Mouse (Mus musculus) lung, adult 2 months (tissue): ENCODE measurements around the gene Foxp1. TPM values are rescaled to one million over a fixed set of nuclear protein-coding genes. Genes with fewer than 3 reads are reported as not detected.

Experiments used
- DNase-seq: peaks from one replicate; pipeline ENCODE4 v3.0.0; 2022
- H3K4me1 ChIP-seq: fragments of 200-500 bp; 2 replicates; pipeline ENCODE4 v1.6.1; 2011; ENCODE audit warnings: low read length; ENCODE audit not compliant: control insufficient read depth, insufficient read depth
- H3K4me3 ChIP-seq: fragments of 200-500 bp; replicated peaks from 2 replicates; pipeline ENCODE3; 2011; ENCODE audit warnings: low read depth, mild to moderate bottlenecking, control low read depth, low read length; ENCODE audit errors: extremely low read depth
- CTCF ChIP-seq: fragments of 200-500 bp; IDR thresholded peaks from 2 replicates; pipeline ENCODE4 v1.5.1; 2011; ENCODE audit warnings: mild to moderate bottlenecking, low read length, control low read depth; ENCODE audit not compliant: insufficient read depth
- POLR2A ChIP-seq: fragments of 200-500 bp; IDR thresholded peaks from 2 replicates; pipeline ENCODE4 v1.6.1; 2011; ENCODE audit warnings: low read depth, mild to moderate bottlenecking, control low read depth, low read length, borderline replicate concordance; ENCODE audit errors: extremely low read depth
- WGBS: fragments of 180-500 bp; shearing (Covaris S2); methylation state at CpG from one replicate; pipeline ENCODE4 v1.1.7; 2018; 5-methylcytosine and 5-hydroxymethylcytosine counted together
- polyA plus RNA-seq: library from polyadenylated mRNA; depleted of rRNA; stranded (reverse); fragments of >200 nt; gene quantifications from 2 replicates; pipeline ENCODE4 v1.2.3, GENCODE M21; 2012

The Foxp1 gene
- polyA plus RNA-seq, 1 experiment = 135 TPM

DNA sequence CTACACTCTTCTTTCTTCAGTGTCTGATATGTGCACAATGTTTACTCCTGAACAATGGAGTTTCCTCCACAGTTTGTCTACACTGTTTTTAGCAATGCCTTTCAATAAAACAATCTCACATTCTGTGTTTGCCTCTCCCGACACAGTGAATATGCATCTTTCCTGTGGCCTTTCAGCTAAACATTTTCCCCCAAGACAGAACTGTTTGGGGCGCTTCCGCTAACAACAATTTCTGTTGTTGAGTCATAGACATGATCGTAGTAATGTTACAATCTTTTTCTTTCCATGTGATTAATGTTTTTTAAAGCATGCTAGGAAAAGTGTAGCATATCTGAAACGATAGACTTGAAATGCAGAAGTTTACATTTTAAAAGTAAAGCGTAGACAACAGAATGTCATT, 194.4 kb downstream of the Foxp1 start:
- WGBS = 43% methylated on average over 6 of the region's 6 CpGs
- H3K4me3 ChIP-seq = no peak overlapping the region
- H3K4me1 ChIP-seq = peaks cover 5% of the 10 kb centered on the region
- TF ChIP-seq POLR2A (no peak), CTCF (no peak)
- no peak for DNase-seq

DNA sequence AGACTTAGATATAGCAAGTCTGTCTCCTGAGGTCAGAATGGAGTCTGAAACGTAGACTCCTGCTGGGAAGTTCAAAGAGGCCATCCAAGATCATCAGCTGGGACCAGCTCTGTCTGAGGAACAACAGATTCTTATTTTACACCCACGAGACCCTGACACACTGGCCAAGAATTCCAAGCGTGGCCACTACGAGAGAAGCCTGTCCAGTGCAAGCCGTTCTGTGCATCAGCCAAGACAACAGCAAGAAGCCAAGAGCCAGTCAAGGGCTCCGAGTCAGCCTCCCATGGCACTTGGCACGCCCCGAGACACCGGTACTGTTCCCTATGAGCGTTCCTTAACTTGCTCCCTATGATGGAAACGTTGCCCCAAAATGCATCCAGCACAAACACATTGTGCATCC, 194.8 kb downstream of the Foxp1 start:
- H3K4me3 ChIP-seq = no peak overlapping the region
- 51% methylated on average over 11 of the region's 11 CpGs for WGBS
- DNase-seq = no peak
- peaks cover 5% of the 10 kb centered on the region for H3K4me1 ChIP-seq
- TF ChIP-seq POLR2A = no peak
- TF ChIP-seq CTCF = no peak

DNA sequence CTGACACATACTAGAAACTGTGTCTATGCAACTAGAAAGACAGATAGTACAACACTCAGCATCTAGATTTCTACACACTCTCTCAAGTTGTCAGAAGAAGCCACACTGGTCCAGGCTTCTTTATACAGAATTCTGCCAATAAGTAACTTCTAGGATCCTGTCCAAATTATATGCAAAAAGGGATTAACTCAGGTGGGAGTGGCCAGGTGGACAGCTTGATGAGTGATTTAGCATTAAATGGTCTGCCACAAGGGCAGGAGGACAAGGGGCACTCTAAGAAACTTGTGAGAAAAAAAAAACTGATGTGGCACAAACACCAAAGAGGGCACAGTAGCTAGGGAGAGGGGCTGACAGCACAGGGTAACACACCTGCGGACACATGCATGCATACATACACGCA, 196.6 kb downstream of the Foxp1 start:
- no peak for DNase-seq
- H3K4me1 ChIP-seq = peaks cover 5% of the 10 kb centered on the region
- TF ChIP-seq POLR2A (no peak), CTCF (no peak)
- no peak overlapping the region for H3K4me3 ChIP-seq
- WGBS = 84% methylated on average over 2 of the region's 2 CpGs

DNA sequence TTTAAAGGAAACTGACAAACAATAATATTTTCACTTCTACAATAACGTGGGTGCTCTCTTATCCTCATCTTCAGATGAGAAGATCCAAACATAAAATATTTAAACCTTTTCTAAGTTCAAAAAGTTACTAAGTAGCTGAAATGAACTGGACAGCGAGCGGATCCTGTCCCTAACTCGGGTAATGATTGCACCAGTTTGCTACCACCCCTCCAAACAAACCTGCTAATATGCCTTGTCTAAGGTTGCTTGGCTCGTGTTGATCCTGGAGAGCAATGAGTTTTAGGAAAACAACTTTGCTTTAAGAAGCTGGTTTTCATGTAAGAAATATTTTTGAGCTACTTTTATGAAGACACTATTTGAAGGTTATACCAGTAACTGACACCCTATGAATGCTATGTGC, 197.1 kb downstream of the Foxp1 start:
- 87% methylated on average over 5 of the region's 5 CpGs for WGBS
- Histone ChIP-seq H3K4me3 (no peak overlapping the region), H3K4me1 (peaks cover 5% of the 10 kb centered on the region)
- no peak for TF ChIP-seq CTCF
- DNase-seq = no peak

DNA sequence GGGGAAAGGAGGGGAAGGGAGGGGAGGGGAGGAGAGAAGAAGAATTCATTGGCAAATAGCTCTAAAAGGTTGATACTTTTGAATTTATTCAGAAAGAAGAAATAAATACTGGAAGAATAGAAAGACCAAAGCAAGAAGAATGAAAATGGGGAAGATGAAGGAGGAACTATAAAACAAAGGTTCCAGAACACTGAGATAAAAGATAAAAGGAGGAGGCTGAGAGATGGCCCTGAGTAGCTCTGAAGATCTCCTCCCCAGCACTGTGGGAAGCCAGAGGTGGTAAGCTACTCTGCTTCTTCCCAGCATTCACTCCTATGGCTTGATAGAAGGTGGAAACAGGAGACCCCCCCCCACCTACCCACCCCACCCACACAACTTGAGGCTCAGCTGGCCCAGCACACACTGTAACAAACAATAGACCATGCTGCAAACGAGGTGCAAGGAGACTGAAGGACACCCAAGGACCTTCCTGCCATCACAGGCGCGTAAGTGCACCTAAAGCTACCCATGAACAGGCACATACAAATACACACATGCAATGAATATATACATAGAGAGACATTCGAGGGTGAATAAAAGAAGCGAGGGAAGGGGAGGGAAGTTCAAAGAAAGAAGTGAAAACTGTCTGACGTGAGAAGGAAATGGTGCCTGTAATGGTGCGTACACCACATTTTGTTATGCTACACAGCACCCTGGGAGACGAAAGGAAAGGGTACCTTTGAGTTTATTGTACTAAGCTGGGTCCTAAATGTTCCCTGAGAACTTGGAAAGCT, 200.2 kb downstream of the Foxp1 start:
- WGBS = 80% methylated on average over 8 of the region's 8 CpGs
- Histone ChIP-seq H3K4me3 (no peak overlapping the region), H3K4me1 (peaks cover 2% of the 10 kb centered on the region; the same call in 1 of the 2 replicates)
- no peak for DNase-seq
- TF ChIP-seq POLR2A (no peak), CTCF (no peak)

DNA sequence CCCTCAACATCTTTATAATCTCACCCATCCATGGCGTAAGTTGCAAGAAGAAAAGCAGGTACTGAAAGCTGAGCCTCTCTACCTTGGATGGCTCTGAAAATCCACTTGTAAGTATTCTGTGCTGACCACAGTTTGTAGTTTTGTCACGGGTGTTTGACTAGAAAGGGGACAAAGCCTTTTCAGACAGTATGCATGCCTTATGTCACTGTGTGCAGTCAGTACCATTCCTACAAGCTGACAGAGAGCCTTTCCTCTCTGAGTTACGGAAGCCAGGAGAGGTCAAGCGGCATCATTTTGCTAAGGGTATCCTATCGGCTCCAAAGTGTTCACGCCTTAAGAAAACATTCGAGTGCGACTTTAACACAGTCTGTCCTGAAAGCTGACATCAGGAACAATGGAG, 202.1 kb downstream of the Foxp1 start:
- TF ChIP-seq CTCF (no peak), POLR2A (no peak)
- no peak for DNase-seq
- Histone ChIP-seq H3K4me1 (no peaks in the 10 kb centered on the region), H3K4me3 (no peak overlapping the region)
- 76% methylated on average over 8 of the region's 8 CpGs for WGBS

DNA sequence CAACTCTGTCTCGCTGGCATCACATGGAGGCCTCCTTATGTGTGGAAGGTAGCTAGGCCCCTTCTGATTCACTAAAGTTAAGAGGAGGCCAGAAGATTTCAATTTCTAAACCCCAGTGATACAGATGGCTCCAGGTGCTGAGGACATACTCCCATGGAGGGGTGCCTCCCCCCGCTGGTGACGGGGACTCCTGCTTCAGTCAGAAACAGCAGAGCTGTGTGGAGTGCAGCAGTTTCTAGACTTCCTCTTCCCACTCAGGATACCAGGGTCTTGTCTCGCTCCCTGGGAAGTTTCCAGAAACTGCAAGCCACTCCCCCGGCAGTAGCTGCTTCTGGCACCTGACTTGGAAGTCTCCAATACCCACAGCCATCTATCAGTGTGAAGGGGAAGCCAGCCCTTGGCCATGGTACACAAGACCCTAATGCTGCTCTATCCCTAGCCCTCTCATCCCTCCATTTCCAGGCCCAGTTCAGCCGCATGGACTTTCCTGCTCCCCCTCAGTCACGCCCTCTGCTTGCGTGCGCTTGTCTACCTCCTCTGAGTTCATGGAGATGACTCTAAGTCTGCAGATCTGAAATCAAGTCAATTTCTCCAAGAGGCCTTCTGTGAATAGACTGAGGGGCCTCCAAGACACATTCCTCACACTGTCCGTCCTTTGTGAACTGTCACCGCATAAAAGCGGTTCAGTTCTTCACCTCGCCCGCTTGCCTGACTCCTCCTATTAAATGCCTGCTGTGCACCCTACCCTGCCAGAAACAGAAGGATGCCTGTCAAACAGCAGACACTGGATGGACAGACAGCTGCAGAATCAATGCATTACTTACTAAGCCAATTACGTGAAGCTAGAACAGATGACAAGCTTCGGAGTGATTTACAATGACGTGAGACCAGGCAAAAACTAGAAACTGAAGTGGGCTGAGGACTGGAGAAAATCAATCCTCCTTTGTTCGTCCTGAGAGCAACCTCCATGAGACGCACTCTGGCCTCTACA, 202.8 kb downstream of the Foxp1 start:
- TF ChIP-seq POLR2A = no peak
- TF ChIP-seq CTCF = no peak
- WGBS = 83% methylated on average over 19 of the region's 19 CpGs
- no peaks in the 10 kb centered on the region for H3K4me1 ChIP-seq
- no peak overlapping the region for H3K4me3 ChIP-seq
- DNase-seq = no peak

DNA sequence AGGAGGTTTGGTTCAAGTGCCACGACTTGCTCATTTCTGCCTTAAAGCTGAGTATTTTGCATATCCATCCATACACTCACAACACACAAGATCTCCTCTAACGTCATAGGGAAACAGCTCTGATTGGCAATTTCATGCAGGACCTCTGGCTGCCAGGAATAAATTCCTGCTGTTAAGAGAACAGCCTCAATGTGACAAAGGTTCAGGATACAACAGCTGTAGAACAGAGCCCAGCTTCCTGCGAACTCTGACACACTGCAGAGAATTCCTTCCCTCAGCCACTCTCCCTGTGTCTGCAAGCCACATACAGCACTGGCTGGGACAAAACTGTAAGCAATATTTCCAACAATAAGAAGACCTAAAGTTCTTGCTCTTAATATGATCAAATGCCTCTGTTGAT, 207.8 kb downstream of the Foxp1 start:
- no peaks in the 10 kb centered on the region for H3K4me1 ChIP-seq
- 74% methylated on average over 3 of the region's 3 CpGs for WGBS
- TF ChIP-seq CTCF (no peak), POLR2A (no peak)
- H3K4me3 ChIP-seq = no peak overlapping the region
- no peak for DNase-seq

DNA sequence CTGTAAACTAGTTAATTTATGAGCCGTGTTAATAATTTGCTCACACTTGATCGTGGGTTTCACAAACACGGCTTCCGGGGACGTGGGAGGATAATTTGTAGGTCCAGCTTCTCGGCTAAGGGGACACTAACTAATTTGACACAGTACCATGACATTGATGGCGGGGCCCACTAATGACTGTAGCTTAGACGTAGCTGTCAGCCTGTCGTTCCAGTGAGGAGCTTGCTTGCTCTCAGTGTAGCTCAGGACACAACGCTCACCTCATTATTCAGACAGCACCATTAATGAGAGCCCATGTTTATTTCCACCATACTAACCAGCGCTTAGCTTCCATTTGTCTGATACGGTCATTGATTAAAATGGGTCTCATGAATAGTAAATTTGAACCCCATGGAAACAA, 212.0 kb downstream of the Foxp1 start:
- WGBS = 89% methylated on average over 12 of the region's 12 CpGs
- H3K4me3 ChIP-seq = no peak overlapping the region
- H3K4me1 ChIP-seq = no peaks in the 10 kb centered on the region
- TF ChIP-seq CTCF = no peak
- TF ChIP-seq POLR2A = no peak
- DNase-seq = no peak

DNA sequence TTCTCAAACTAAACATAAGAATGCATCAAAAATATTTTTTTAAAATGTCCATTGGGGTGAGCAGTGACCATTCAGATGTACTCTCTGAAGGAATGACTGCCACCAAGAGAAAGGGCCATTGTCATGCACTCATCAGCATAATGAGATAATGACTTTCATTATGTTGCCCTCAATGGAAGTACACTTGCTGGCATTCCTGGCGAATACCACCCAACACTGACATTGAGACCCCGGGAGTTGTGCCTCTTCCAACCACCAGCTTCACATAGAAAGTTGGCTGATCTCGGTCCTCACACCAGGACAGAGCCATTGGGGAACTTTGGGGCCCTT, 212.4 kb downstream of the Foxp1 start:
- Histone ChIP-seq H3K4me1 (no peaks in the 10 kb centered on the region), H3K4me3 (no peak overlapping the region)
- TF ChIP-seq POLR2A (no peak), CTCF (no peak)
- DNase-seq = no peak
- WGBS = 93% methylated on average over 3 of the region's 3 CpGs
